ENCODE assay signal across 7 mouse cellular contexts in the genomic region with DNA sequence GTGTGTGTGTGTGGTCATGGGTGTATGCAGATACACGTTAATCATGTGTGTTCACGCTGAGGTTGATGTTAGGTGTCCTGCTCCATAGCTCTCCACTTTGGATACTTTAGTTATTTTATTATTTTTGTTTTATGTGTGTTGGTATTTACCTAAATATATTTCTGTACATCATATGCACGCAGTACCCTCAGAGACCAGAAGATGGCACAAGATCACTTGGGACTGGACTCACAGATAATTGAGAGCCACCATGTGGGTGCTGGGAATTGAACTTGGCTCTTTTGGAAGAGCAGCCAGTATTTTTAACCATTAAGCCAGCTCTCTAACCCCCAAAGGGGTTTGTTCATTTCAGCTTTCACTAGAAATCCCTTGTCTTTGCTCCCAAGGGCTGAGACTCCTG. TPM values are rescaled to one million over a fixed set of nuclear protein-coding genes. Genes with fewer than 3 reads are reported as not detected.
DNase-seq lines count a peak whose midpoint lies in the region; ATAC-seq and TF ChIP-seq lines count a peak whose summit lies in the region.

No protein-coding gene starts in this region.

- DNase-seq in kidney, postnatal 14 days, result peak; percentile 18
- no peak for DNase-seq in kidney, adult 11 months
- DNase-seq in CH12.LX (ENCODE audit: extremely low read depth) (no peak), NIH3T3 (ENCODE audit: low read depth) (peak; percentile 61)
- no peak for DNase-seq in midbrain, postnatal 0 days (ENCODE audit: low spot score)
- DNase-seq in right cerebral cortex, postnatal 14 days, result no peak

- in situ Hi-C loops in CH12.LX (cut with MboI; ENCODE audit: low pct_ligation_motif_present, low pct_unique_long_range_greater_than_20kb, low sequenced_read_pairs), result loop anchor here (5.0 kb wide), 1 partner anchor 255 kb away; no protein-coding TSS in a partner anchor

- H3K36me3 ChIP-seq in CH12.LX (replicated peaks in 1 of 2; ENCODE audit: control insufficient read depth in 1 of 2, insufficient read depth in 1 of 2, low read length in 1 of 2), result peaks cover 0 to 53% of the 10 kb centered on the region in 2 experiments
- peaks cover 10% of the 10 kb centered on the region; the same call in 1 of the 2 replicates for H3K36me3 ChIP-seq in midbrain, postnatal 0 days (ENCODE audit: insufficient read depth, low read length)

- TF ChIP-seq POLR2A in CH12.LX (IDR thresholded peaks at IDR 0.05; ENCODE audit: low read depth, low read length), result no peak

- H3K4me3 ChIP-seq in CH12.LX (replicated peaks in 1 of 3; ENCODE audit: low read depth in 2 of 3, low read length in 2 of 3, poor library complexity in 1 of 3), result no peak overlapping the region
- no peak overlapping the region for H3K4me3 ChIP-seq in midbrain, postnatal 0 days (ENCODE audit: low read depth, low read length)

- H3K27me3 ChIP-seq in CH12.LX (replicated peaks), result no peaks in the 10 kb centered on the region
- no peaks in the 10 kb centered on the region for H3K27me3 ChIP-seq in midbrain, postnatal 0 days (ENCODE audit: insufficient read depth, low read length)

- TF ChIP-seq RAD21 in CH12.LX (IDR thresholded peaks at IDR 0.05; ENCODE audit: low read depth, low read length), result peak; percentile 54

- 86% methylated on average over 3 of the region's 3 CpGs for WGBS in midbrain, postnatal 0 days

- ATAC-seq in midbrain, postnatal 0 days (ENCODE audit: low FRiP score), result no peak
- no peak for ATAC-seq in activated CD4-positive, CD25-positive, alpha-beta regulatory T cell, adult 4 months

- peak; percentile 46 to 62; a peak in 3 of 4 replicates for TF ChIP-seq CTCF in CH12.LX (conservative IDR thresholded peaks at IDR 0.05 in 1 of 2, IDR thresholded peaks at IDR 0.05 in 1 of 2; ENCODE audit: low read depth in 2 of 2, low read length in 2 of 2)
- peak; percentile 64 for TF ChIP-seq CTCF in midbrain, postnatal 0 days (IDR thresholded peaks at IDR 0.05)

- no peaks in the 10 kb centered on the region for H3K9me3 ChIP-seq in CH12.LX (replicated peaks; ENCODE audit: low read length)
- no peaks in the 10 kb centered on the region for H3K9me3 ChIP-seq in midbrain, postnatal 0 days (ENCODE audit: low read length)

- no peaks in the 10 kb centered on the region for H3K79me2 ChIP-seq in CH12.LX (replicated peaks; ENCODE audit: control insufficient read depth, extremely low read depth, insufficient read depth, poor library complexity, severe bottlenecking)

- dilution Hi-C loops in CH12.LX (cut with MboI; ENCODE audit: extremely low pct_ligation_motif_present, extremely low pct_unique_long_range_greater_than_20kb, low sequenced_read_pairs), result no loop called here

- TF ChIP-seq EP300 in CH12.LX (IDR thresholded peaks at IDR 0.05; ENCODE audit: low read length), result no peak

- no peak overlapping the region for H3K9ac ChIP-seq in CH12.LX (ENCODE audit: insufficient read depth, low read depth)
- H3K9ac ChIP-seq in midbrain, postnatal 0 days (replicated peaks; ENCODE audit: low read length, poor library complexity, severe bottlenecking), result no peak overlapping the region

- H3K27ac ChIP-seq in CH12.LX (ENCODE audit: insufficient read depth, low read depth), result no peak overlapping the region
- no peak overlapping the region for H3K27ac ChIP-seq in midbrain, postnatal 0 days (ENCODE audit: low read depth, low read length)

- peaks cover 9 to 43% of the 10 kb centered on the region in 2 experiments; a peak in 3 of 4 replicates for H3K4me1 ChIP-seq in CH12.LX (ENCODE audit: control insufficient read depth in 1 of 2, insufficient read depth in 2 of 2)
- H3K4me1 ChIP-seq in midbrain, postnatal 0 days (ENCODE audit: insufficient read depth, low read length), result no peaks in the 10 kb centered on the region

- H3K4me2 ChIP-seq in CH12.LX (ENCODE audit: insufficient read depth, low read depth, poor library complexity, severe bottlenecking), result no peak overlapping the region
- H3K4me2 ChIP-seq in midbrain, postnatal 0 days (ENCODE audit: low read depth, low read length, poor library complexity, severe bottlenecking), result no peak overlapping the region

TF ChIP-seq in CH12.LX, 34 proteins besides CTCF, POLR2A, EP300 and RAD21:
- TF ChIP-seq MAZ (IDR thresholded peaks at IDR 0.05; ENCODE audit: low read depth, low read length) (no peak), SMC3 (IDR thresholded peaks at IDR 0.05; ENCODE audit: low read depth, low read length) (peak; percentile 29), SIN3A (IDR thresholded peaks at IDR 0.05; ENCODE audit: low read length) (no peak)
TF ChIP-seq in CH12.LX: peak in this region for 1.

RNA-seq across cellular contexts. Expression of gene Otulin, which starts 48.1 kb away (rescaled TPM):
- total RNA-seq in CH12.LX (2012; rRNA removed) (40.0 and 51.2 TPM in 2 replicates), CH12.LX (2014; rRNA removed) (80.2 and 84.6 TPM in 2 replicates)
- 84.8 and 91.0 TPM in 2 replicates for polyA plus RNA-seq in CH12.LX (2012; ENCODE audit: insufficient read length, low read depth)
- total RNA-seq in midbrain, postnatal 0 days (2014; rRNA removed), result 17.8 and 24.7 TPM in 2 replicates
- 19.6 and 23.9 TPM in 2 replicates for polyA plus RNA-seq in midbrain, postnatal 0 days (2015; fragmentation: Nextera tagmentation; extraction: Ambion mirVana)
- polyA plus RNA-seq in activated CD4-positive, CD25-positive, alpha-beta regulatory T cell, adult 4 months (2017; shearing (Covaris generic)), result 10 to 100 TPM; 12.7 to 15.2 TPM

Comparison
In these comparisons a context has a peak if more than half of its experiments do, and no peak if none do; other contexts are left out.
1. DNase-seq: peak in kidney, postnatal 14 days (single experiment) and NIH3T3 (single experiment); none in kidney, adult 11 months (single experiment), CH12.LX (single experiment), midbrain, postnatal 0 days (single experiment) and right cerebral cortex, postnatal 14 days (single experiment).